Mouse (Mus musculus) heart, adult 9 months (tissue): ENCODE measurements around the gene Adat3.

ENCODE experiments used
- DNase-seq, 2 experiments: peaks; one replicate each; pipeline ENCODE4 v3.0.0; 2022; ENCODE audit warnings: low spot score in 2 of 2

The Adat3 gene

DNA sequence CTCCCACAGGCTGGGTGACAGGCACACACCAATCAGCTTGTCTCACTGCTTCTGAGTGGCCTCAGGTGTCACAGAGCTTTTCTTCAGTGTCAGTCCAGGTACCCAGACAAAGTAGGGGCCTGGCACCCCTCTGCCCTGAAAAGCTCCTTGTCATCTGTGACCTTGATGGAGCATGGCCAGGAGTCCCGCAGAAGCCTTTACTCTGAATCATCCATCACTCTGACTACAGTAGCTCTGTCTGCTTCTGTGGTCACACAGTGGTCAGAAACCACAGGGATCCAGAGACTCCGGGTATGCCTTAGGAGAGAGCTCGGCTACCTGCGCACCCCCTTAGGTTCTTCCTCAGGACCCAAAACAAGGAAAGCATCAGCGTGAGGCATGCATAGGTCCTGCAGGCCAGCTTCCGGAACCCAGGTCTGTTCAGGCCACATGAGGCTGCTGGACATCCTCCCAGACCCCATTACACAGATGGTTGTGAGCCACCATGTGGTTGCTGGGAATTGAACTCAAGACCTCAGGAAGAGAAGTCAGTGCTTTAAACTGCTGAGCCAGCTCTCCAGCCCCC, 50.6 kb downstream of the Adat3 start:
- no peak for DNase-seq

DNA sequence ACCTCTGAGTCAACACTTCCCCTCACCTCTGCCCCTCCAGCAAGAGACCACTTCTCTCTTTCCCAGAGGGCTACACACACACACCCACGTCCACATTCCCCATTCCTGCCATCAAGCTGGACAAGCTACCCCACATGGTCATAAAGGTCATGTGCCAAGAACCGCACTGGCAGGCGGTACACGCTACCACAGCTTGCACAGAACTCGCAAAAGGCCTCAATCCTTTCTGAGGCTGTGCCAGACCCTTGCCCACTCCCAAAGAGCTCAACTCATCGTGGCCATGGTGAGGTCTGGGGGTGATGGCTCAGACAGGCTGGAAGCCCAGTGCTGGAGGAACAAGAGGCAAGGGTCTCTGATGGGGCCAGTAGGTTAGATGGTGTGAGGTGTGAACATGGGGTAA, 52.2 kb downstream of the Adat3 start:
- DNase-seq, result no peak

DNA sequence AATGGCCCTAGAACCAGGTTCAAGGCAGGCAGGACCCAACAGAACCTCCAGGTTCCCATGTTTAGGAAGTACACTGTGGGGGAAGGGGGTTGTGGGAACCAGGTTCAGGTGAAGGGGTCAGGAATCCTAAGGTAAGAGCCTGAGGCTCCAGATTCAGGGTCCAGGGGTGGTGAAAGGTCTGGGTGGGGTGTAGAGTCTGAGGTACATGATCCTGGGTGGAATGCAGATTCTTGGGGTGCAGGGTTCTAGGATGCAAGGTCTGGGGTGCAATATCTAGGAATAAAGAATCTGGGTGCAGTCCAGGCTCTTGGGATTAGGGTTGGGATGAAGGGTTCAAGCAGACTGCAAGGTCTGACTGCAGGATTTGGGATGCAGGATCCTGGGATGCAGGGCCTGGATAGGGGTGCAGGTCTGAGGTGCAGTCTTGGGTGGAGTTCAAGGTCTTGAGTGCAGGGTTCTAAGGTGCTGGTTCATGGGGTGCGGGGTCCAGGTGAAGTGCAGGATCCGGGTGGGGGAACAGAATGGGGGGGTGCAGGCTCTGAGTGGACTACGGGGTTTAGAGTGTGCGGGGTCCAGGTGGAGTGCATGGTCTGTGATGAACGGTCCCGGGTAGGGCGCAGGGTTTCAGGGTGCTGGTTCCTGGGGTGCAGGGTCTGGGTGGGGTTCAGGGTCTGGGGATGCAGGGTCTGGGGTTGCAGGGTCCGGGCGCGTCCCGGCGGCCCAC, 52.9 kb downstream of the Adat3 start:
- peak in 1 of 2 experiments; percentile 32 for DNase-seq

DNA sequence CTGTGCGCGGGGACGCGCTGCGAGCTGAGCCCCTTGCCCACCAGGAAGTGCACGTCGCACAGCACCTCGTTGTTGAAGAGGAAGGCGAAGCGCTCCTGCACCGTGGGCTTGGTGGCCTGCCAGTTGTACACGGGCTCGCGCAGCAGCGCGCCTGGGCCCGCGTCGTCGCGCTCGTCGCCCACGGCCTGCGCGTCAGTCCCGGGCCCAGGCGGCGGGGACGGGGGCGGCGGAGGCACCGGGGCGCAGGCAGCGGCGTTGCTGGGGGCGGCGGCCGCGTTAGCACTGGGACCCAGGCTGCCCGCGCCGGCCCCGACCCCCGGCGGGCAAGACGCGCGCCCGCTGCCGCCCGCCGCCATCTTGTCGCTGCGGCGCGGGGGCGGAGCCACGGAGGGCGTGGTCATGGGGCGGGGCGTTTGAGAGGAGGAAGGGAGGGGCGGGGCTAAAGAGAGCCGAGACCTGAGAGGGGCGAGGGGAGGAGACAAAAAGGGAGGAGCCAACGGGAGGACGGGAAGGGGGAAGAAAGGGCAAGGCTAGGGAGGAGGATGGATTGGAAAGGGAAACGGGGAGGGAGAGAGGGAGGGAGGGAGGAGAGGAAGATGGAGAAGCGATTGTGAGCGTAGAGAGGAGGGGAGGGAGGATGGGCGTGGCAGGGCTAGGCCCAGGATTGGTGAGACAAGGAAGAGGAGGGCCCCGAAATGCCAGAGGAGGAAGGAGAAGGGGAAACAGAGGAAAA, 53.6 kb downstream of the Adat3 start:
- peak; percentile 93 to 95 for DNase-seq

DNA sequence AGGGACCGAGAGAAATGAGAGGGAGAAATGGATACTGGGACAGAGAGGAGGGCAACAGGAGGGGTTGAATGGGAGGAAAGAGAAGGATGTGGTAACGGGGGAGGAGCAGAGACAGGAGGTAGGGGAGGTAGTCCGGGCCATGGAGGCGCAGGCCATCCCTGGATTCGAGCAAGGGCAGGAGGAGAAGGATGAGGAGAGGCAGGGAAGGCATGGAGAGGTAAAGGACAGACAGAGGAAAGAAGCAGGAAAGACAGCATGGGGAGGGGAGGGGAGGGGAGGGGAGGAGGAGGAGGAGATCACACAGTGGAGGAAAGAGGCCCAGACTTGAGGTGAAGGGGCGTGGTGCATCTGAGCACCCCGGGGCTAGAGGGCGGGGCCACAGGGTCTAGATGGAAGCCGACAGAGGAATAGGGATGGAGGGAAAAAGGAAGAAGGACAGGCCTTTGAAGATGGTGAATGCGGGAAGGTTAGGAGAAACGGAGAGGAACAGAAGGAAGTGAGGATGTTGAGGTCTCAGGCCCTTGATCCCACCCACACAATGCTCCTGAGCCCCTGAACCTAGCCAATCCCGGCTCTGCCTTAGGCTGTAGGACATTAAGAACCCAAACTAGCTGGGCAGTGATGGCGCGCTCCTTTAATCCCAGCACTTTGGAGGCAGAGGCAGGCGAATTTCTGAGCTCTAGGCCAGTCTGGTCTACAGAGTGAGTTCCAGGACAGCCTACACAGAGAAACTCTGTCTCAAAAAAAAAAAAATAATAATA, 54.4 kb downstream of the Adat3 start, which contains the start of gene Btbd2:
TSS of gene Btbd2 (minus strand) at position 209 of the 761 bp plus-strand sequence.
- DNase-seq, result no peak
